Mouse (Mus musculus): ENCODE results near the gene Fam178b. TPM values are rescaled to one million over a fixed set of nuclear protein-coding genes. Genes with fewer than 3 reads are reported as not detected.

The Fam178b gene
- under 1 TPM; 0.41 to 0.52 TPM for total RNA-seq (2021)
- long read RNA-seq, experiment 1, partial matches to known transcripts = 0 of 1 reads
- long read RNA-seq, experiment 1, other reads (novel, unspliced or antisense) = 1 of 1 reads
- long read RNA-seq, experiment 2, partial matches to known transcripts = 0 of 2 reads
- long read RNA-seq, experiment 2, other reads (novel, unspliced or antisense) = 2 of 2 reads

DNA sequence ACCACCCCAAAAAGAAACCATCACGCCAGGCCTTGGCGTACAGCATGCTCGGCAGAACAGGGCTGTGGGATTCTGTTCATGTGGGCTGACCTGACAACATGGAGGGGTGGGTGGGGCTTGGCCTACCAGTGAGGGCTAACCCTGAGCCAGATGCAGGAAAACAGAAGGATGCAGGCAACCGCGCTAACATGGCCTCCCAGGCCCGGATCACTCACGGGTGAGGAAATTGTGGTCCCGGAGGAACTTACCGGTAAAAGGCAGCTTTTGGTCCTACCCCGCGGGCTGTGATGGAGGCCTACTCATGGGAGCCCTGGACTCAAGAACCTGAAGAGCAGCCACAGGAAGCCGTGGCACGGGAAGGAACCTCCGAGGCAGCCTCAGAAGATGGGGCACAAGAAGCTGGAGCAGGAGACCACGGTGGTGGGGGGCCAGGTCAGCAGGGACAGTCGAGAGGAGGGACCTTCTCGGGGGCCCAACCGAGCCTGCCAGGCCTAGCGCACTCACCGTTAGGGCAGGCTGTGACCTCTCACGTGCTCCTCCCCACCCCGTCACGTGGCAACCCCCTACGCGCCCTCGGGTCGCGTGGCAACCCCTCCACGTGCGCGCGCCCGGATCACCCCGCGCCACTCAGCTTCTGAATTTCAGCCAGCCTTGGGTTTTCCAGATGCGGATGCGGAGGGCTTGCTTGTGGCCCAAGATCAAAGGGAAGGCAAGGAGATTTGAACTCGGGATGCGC, at the start of gene Fam178b:
Gene Fam178b, minus strand, starts transcription at position 564 of the 736 bp plus-strand sequence.
- DNase-seq (ENCODE audit: low spot score in 2 of 2) = no peak

DNA sequence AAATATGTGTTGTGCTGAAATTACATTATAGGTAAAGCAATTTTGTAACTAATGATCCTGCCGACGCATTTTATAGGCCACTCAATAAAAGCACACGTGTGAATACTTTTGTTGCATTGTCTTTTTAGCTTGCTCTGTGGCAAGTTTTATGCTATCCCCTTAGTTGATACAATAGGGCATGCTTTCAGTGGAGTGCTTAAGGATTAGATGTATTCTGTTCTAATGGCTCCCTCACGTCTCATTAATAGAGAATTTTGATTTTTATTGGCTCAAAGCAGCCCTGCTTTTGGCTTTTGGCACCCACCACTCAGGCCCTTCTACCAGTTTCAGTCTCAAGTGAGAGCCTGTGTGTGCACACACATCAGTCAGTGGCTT, 41.1 kb upstream of the Fam178b start:
- no peak for DNase-seq (ENCODE audit: low spot score in 2 of 2)

DNA sequence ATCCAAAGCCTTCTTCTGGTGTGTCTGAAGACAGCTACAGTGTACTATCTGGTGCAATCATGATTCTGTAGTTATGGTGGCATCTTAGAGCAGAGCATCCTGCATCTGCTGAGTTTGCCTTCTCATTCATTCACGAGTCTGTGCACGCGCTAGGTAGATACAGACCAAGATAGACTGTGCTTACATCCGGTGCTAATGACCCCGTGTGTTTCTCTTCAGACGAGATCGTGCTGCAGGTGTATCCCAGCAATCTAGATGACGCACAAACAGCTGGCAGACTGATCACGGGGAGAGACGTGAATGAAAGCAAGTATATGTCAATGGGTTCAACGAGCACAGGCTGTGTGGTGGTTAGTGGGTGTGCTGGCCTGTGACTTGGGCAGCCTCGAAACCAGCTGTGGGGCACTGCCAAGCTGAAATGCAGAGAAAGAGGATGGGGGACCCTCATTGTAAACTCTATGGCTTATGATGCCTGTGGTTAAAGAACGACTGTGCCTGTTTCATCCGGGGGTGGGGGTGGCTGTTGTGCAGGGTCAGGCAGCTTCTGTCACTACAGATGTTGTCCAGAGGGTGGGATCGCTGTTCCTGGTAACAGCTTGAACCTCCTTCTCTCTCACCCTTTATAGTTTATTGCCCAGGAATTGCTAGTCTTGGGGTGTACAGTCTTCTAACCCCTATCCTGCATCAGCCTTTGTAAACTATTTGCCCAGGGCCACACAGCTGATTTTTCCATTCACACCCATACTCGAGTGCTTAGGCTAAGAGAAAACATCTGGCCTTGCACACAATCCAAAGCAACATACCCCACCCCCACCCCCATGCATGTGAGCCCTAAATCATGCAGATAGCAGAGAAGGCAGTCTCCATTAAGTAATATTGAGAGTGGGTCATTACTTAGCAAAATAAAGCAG, 40.4 kb upstream of the Fam178b start:
- no peak for DNase-seq (ENCODE audit: low spot score in 2 of 2)

DNA sequence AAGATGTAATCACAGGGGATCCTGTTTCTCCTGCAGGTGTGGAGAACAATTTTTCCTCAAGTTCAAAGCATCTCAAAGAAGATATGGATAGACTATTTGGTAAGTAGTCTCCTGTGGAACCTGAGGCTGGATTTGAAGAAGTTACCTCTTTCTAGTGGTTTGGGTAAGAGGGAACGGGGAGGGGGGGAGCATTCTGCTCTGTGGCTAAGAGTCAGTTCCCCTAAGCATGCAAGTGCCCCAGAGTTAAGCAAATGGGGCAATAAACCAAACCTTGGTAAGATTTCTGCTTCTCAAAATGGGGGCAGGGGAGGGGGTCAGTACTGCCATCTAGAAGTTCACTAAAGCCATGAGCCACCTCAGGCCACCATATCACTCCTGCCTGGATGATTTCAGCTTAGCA, 35.8 kb upstream of the Fam178b start:
- DNase-seq (ENCODE audit: low spot score in 2 of 2) = no peak

DNA sequence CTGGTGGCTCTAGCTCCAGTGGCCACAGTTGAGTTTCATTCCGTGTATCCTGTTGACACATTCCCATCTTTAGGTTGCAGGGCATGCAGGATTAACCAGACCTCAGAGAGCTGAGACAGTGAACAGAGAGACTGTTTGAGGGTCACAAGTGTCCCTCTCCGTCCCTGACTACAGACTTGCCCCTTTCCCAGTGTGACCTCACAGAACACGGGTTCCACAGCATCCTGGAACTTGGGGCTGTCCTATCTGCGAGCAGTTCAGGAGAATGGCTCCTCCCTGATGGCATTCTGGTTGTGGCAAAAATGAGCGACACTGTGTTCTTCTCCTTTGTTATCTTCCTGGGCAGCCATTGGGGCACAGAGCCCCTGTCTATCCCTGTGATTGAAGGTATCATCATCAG, 31.3 kb upstream of the Fam178b start, which contains the start of gene Actr1b:
Gene Actr1b, minus strand, starts transcription at position 112 of the 400 bp plus-strand sequence.
- no peak for DNase-seq (ENCODE audit: low spot score in 2 of 2)

DNA sequence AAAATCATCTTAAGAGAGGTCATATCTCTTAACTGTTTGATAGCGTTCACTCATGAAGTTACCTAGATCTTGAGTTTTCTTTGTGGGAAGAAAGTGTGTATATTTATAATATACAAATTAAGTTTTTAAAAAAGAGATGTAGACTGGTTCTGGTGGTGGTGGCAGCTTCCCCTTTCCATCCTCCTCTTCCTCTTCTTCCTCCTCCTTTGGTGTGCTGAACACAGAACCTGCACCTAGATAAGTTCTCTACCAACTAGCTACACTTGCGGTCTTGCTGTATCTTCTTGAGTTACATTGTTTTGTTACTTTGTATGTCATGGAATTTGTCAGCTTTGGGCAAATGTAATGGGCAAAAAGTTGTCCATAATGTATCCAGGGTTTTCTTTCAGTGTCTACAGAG, 28.1 kb upstream of the Fam178b start:
- no peak for DNase-seq (ENCODE audit: low spot score in 2 of 2)

DNA sequence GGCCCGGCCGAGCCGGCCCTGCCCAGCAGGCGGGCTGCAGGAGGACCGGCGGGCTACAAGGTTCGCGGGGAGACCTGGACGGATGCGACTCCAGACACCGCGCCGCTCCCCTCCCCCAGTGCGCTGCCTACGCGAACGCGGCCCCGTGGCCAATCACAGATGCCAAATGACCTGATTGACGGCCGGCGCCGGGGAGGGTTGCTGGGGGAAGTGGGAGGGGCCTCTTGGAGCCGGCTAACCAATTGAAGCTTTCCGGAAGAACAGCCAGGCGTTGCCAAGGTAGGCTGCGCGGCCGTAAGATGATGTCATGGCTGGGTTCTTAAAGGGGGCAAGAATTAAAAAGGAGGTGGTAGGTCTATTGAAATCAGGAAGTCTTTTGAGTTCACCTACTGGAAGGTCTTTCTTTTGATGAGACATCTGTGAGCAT, 26.9 kb upstream of the Fam178b start, which contains the start of gene 4933424G06Rik:
Gene 4933424G06Rik, plus strand, starts transcription at position 296 of the 427 bp plus-strand sequence.
- DNase-seq (ENCODE audit: low spot score in 2 of 2) = peak; percentile 95 to 99

DNA sequence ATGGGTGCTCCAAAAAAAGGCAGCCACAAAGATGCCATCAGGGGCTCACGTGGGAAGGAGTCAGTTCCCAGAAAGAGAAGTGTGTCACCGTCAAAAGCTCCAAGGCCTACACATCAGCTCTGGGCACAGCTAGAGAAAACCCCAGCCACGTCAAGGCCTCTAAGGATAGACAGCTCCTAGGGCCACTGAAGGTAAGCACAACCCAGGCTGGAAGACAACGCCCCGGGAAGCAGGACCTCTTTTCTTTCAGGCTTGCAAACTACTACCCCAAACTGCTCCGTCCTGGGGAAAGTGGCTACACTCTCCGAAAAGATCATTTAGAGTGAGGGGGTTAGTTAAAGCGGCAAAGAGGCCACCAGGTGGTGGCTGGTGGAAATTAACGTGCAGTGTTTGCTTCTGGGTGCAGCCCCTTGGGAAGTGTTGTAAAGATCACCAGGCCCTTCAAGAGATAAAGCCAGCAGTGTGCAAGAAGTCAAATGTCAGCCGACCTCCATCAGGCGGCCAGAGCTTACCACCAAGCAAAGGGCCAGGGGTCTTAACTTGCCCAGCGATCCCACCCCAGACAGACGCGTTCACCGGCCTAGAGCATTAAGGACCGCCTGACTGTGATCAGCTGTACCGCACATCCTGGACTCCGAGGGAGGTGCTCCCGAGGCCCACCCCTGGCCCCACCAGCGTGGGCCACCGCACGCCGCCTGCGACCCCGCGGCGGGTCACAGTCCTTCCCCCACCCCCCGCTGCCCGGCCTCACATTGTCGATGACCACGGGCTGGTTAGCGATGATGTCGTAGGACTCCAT, 26.3 kb upstream of the Fam178b start:
- peak; percentile 37 to 41 for DNase-seq (ENCODE audit: low spot score in 2 of 2)

DNA sequence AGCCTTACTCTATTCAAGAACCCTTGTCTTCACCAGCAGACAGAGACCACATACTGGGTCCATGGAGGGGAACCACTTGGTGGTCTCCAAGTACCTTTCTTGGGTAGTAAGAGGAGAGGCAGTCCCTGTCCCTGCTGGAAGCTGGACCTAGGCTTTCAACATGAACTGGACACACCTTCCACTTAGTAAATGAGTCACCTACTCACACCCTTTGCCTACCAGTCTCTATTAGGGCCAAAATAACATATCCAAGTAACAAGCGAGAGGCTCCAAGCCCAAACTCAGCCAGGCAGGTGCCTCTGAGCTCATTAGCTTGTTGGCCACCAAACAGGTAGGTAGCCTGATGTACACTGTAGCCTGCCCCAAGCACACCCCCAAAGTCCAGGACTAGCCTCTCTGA, 25.6 kb upstream of the Fam178b start:
- no peak for DNase-seq (ENCODE audit: low spot score in 2 of 2)

DNA sequence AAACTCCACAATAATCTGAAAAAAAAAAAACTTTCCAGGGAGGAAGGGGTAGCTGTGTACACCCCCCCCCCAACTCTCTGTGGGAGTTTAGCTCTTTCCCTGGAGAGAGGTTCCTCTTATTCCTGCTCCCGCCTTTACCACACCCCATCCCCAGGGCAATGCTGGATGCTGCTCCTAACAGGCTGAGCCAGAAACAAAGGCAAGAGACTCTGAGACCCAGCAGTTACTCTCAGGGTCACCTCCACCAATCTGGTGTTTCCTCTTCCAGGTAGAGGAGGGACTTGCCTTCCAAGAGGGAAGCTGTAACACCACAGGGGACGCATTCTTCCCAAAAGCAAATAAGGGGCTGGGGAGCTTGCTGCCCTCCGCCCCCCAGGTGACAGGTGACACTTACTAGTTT, 24.8 kb upstream of the Fam178b start:
- no peak for DNase-seq (ENCODE audit: low spot score in 2 of 2)

DNA sequence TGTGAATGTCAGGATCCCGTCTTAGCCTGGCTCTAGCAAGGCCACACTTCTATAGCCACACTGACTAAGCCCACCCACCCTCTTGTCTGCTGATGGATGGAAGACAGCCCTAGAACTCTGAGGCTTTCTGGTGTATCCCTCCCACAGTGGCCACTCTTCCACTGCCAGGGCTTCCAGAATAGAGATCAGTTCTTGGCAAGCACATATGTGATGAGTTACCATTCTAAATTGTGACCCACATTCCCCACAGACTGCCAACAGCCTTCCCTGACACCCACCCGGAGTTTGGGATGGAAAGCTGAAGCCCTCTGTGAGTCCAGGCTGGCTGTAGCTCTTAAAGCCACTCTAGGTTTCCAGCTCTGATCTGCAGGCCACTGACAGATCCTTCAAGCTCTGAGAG, 24.2 kb upstream of the Fam178b start:
- no peak for DNase-seq (ENCODE audit: low spot score in 2 of 2)

DNA sequence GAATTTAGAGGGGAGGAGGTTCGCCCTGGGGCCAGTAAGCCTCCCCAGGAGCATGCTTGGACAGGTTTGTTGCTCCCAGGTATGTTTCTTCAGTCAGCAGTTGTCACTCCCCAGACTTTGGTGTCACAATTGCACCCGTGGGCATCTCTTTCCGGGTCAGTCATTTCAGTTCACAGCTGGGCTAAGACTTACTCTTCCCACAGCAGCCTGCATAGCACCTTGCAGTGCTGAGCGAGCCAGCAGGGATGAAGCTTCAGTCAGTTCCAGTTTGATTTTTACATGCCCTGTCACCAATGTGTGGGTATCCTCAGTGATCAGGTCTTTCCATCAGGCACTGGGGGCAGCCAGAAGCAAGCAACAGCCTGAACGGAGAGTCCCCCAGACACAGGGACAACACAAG, 14.0 kb upstream of the Fam178b start:
- no peak for DNase-seq (ENCODE audit: low spot score in 2 of 2)

DNA sequence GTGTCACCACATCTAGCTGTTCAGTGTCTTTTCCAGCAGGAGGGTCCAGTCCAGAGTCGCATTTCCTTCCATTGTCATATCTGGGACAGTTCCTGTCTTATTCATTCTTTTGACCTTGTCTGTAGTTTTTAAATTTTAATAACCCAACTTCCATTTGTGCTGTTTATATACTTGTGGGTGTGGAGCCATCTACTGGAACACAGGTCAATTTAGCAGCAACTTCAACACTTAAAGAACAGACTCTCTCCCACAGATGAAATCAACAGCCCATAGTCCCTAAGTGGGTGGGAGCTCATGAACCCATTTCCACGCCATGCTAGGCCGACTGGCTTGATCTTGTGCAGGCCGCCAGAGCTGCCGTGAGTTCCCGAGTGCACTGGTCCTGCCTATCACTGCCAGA, 13.4 kb upstream of the Fam178b start:
- DNase-seq (ENCODE audit: low spot score in 2 of 2) = no peak

DNA sequence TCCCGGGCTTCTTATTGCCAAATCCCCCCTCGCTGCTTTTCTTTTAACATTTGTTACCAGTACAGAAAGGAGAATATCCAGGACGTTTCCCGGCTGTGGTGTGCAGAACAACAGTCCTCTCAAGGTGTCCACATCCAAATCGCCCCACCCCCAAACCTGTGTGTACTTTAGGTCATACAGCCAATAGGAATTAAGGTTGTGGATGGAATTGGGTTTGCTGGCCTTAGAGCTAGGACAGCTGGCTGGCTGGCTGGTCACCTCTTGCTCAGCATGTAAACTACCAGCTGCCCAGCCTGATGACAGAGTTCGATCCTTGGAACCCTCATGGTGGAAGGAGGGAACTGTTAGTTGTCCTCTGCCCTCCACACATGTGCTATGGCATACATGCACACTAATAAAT, 11.9 kb upstream of the Fam178b start:
- DNase-seq (ENCODE audit: low spot score in 2 of 2) = no peak

DNA sequence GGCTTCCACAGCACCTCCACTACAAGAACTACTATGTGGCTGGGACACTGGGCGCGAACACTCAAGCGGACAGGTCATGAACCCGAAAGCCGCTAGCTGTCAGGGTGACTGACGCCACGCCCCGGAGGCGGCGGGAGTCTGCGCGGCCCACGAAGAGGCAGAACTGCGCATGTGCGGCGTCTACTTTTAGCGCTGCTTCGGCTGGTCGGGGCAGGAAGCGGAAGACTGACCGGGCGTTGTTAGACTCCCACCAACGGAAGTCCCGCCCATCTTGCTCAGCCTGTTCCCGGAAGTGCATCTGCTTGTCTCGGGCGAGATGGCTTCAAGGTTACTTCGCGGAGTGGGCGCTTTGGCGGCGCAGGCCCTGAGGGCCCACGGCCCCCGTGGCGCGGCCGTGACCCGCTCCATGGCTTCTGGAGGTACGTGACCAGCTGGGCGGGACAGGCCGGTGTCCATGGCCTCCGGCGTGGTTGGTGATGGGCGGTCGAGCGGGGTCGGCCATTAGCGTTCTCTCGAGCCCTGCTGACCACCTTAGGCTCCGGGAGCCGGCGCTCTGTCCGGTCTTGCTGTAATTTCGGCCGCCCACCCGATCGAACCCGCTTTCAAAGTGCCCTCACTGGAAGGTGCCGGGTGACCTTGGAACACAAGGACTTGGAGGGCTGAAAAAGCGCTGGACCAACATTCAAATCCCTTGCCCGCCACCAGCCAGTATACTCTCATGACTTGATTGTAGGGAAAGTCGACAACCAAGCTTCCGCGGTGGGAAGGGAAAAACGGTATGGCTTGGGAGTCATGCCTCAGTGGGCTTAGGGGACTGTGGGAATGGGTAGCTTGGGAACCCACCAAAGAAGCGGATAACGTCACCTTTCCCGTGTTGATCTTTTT, 8.5 kb upstream of the Fam178b start, which contains the start of gene Cox5b:
Gene Cox5b, plus strand, starts transcription at position 179 of the 885 bp plus-strand sequence.
- peak; percentile 92 to 97 for DNase-seq (ENCODE audit: low spot score in 2 of 2)

DNA sequence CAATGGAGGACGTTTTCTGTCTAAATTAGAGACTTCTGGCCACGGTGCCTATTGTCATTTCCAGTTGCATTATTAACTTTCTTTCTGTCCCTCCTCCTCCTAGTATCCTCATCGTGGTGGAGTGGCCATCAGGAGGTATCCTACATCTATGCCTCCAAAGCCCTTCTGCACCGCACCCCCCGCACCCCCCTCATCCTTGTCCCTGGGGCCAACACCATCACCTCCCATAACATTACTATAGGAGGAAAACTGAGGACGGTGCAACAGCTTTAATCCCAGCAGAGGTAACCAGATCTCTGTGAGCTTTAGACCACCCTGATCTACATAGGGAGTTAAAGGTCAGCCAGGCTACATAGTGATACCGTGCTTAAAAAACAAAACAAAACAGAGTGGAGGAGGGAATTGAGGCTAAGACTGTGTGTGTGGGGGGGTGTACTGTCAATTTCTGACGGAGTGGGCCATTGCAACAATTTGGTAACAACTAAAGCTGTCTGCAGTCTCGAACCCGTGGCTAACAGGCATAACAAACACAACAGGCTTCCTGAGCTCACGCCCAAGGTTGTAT, 7.8 kb upstream of the Fam178b start:
- no peak for DNase-seq (ENCODE audit: low spot score in 2 of 2)

DNA sequence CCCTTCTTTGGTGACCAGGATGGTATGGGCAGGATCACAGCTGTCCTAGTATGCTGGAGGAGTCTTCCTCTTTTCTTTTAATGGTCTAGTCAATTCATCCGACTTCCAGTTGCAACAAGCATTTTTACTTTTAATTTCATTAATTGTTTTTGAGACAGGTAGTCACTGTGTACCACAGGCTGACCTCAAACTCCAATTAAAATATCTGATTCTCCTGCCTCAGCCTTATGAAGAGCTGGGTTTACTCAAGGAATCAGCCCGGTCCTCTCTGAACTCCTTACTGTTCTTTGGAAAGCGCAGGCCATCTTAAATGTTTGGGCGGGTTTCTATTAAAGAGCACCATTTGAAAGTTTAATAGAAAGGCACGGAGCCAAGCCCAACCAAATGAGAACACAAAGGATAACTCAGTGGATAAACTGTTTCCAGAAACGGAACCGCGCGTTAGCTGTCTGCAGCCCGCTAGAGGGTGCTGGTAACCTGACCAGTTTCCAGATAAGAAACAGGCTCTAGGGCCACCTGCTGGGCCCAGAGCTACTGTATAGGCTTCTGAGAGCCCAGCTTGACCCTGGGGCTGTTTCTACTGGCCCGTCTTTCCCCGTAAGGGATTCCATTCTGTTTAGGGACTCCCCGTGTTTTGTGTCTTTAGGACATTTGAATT, 956 bp upstream of the Fam178b start:
- DNase-seq (ENCODE audit: low spot score in 2 of 2) = peak; percentile 70 to 89

DNA sequence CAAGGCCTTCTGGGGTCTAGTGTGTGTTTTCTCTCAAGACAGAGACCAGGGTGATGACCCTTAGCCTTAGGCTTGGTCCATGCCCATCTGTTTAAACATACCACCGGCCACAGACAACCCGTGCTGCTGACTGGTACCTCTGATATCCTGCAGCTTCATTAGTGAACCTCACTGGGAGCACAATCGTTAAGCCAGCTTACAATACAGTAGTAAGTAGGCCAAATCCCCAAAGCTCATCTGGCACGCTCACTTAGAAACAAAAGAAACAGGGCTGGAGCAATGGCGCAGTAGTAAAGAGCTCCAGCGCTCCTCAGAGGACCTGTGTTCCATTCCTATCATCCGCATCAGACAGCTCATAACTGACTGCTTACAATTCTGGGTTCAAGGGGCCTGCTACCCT, 2.1 kb downstream of the Fam178b start:
- DNase-seq (ENCODE audit: low spot score in 2 of 2) = no peak

DNA sequence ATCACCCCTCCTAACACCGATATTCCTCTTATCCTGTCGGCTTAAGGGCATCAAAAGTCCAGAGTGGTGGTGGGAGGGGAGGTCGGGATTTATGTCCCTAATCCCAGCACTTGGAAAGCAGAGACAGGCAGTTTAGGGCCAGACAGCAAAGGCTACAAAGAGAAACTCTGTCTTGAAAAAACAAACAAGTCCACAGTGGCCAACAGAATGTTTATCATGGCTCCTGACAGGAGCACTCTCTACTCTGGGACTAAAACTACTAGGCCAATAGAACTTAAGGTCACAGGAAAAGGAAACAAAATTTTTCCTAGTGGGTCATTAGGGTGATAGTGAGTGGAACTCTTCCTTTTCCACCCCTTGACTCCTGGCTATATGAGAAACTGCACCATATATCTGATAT, 8.0 kb downstream of the Fam178b start:
- no peak for DNase-seq (ENCODE audit: low spot score in 2 of 2)
